Mouse (Mus musculus) thymus, postnatal 25 days (tissue): ENCODE measurements around the gene Spop.

ENCODE experiments used
- DNase-seq: peaks from one replicate; pipeline ENCODE4 v3.0.0; 2022

The Spop gene

GRCm38 (mm10) chr11:95532353-95533072 lies 118.6 kb downstream of the Spop start:
- no peak for DNase-seq

GRCm38 (mm10) chr11:95533484-95534160 lies 119.7 kb downstream of the Spop start:
- peak; percentile 71 for DNase-seq

- DNase-seq = no peak
Measured at GRCm38 (mm10) chr11:95538378-95539104, 124.7 kb downstream of the Spop start.

- no peak for DNase-seq
Measured at GRCm38 (mm10) chr11:95540637-95541385, 126.9 kb downstream of the Spop start.
